Mouse (Mus musculus) midbrain, postnatal 0 days (tissue): ENCODE measurements around the gene Nt5c1a. TPM values are rescaled to one million over a fixed set of nuclear protein-coding genes. Genes with fewer than 3 reads are reported as not detected.

Source experiments
- ATAC-seq: fragments of 200-750 bp; cut with Nextera tagmentation; 2 replicates; pipeline ENCODE4 v1.8.0; 2017; ENCODE audit warnings: moderate number of reproducible peaks, mild to moderate bottlenecking, moderate TSS enrichment, moderate library complexity; ENCODE audit not compliant: low FRiP score
- DNase-seq: peaks from one replicate; pipeline ENCODE4 v3.0.0-alpha.2; 2015; ENCODE audit warnings: low spot score
- H3K27ac ChIP-seq: fragments of 300-500 bp; sonication (generic); 2 replicates; pipeline ENCODE4 v1.5.1; 2014; ENCODE audit warnings: low read depth, mild to moderate bottlenecking, low read length, mixed read lengths
- H3K27me3 ChIP-seq: fragments of 300-500 bp; sonication (generic); 2 replicates; pipeline ENCODE4 v1.6.1; 2014; ENCODE audit warnings: low read length, control low read depth, mixed read lengths; ENCODE audit not compliant: insufficient read depth
- H3K36me3 ChIP-seq: fragments of 300-500 bp; sonication (generic); 2 replicates; pipeline ENCODE4 v1.6.1; 2014; ENCODE audit warnings: low read length, control low read depth, mixed read lengths; ENCODE audit not compliant: insufficient read depth
- H3K4me1 ChIP-seq: fragments of 300-500 bp; sonication (generic); 2 replicates; pipeline ENCODE4 v1.6.1; 2014; ENCODE audit warnings: mild to moderate bottlenecking, control low read depth, antibody characterized with exemption, low read length, mixed read lengths; ENCODE audit not compliant: insufficient read depth
- H3K4me2 ChIP-seq: fragments of 300-500 bp; sonication (generic); 2 replicates; pipeline ENCODE4 v1.6.1; 2014; ENCODE audit warnings: low read depth, mild to moderate bottlenecking, low read length, mixed read lengths; ENCODE audit not compliant: poor library complexity, severe bottlenecking
- H3K4me3 ChIP-seq: fragments of 300-500 bp; sonication (generic); 2 replicates; pipeline ENCODE4 v1.5.1; 2014; ENCODE audit warnings: low read depth, mild to moderate bottlenecking, low read length, moderate library complexity
- H3K9ac ChIP-seq: fragments of 300-500 bp; sonication (generic); replicated peaks from 2 replicates; pipeline ENCODE4 v1.6.1; 2014; ENCODE audit warnings: mild to moderate bottlenecking, low read length, moderate library complexity, mixed read lengths; ENCODE audit not compliant: poor library complexity, severe bottlenecking
- H3K9me3 ChIP-seq: fragments of 300-500 bp; sonication (generic); 2 replicates; pipeline ENCODE4 v1.6.1; 2016; ENCODE audit warnings: low read length, control low read depth
- CTCF ChIP-seq: IDR thresholded peaks from 2 replicates; pipeline ENCODE4 v1.5.1; 2016; ENCODE audit warnings: antibody characterized with exemption, mild to moderate bottlenecking
- WGBS: fragments of 180-500 bp; shearing (Covaris S2); extraction: QIAGEN DNeasy Blood & Tissue Kit; methylation state at CpG from one replicate; pipeline ENCODE4 v1.1.7; 2014; 5-methylcytosine and 5-hydroxymethylcytosine counted together
- polyA plus RNA-seq: library from polyadenylated mRNA; unstranded; fragments of >200 nt; fragmentation: Nextera tagmentation; extraction: Ambion mirVana; gene quantifications from 2 replicates; pipeline ENCODE4 v1.2.1, GENCODE M21; 2015
- total RNA-seq: library from RNA; depleted of rRNA; stranded (reverse); fragments of >200 nt; gene quantifications from 2 replicates; pipeline ENCODE4 v1.2.3, GENCODE M21; 2014

Nt5c1a gene
- total and polyA plus RNA-seq, 2 experiments from 2014 or later, result 0.33 to 1.9 TPM

DNA sequence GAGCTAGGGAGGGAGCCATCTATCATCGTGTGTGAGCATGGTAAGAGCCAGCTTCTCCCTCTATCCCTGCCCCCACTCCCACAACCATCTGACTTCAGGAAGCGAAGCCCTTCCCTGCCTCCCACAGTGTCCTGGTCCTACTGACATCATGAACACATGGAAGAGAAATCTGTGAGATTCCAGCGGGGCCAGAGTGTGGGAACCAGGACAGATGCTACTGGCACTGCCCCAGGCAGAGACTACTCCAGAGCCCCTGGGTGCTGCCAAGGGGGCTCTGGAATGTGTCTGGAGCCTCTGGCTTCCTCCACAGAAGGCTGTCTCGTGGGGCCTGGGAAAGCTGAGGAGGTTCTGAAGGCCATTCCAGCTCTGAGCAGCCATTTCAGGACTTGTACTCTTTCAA is 26.4 kb downstream of the Nt5c1a start:
- no peak for TF ChIP-seq CTCF
- Histone ChIP-seq H3K27me3 (0 out of 2 replicates have a peak, but pooled peaks cover 4% of the 10 kb centered on the region), H3K9ac (no peak overlapping the region), H3K27ac (no peak overlapping the region), H3K4me2 (no peak overlapping the region), H3K9me3 (no peaks in the 10 kb centered on the region), H3K4me3 (no peak overlapping the region), H3K4me1 (no peaks in the 10 kb centered on the region), H3K36me3 (no peaks in the 10 kb centered on the region)
- ATAC-seq (no peak), DNase-seq (peak; percentile 17)
- WGBS, result 53% methylated on average over 4 of the region's 4 CpGs

DNA sequence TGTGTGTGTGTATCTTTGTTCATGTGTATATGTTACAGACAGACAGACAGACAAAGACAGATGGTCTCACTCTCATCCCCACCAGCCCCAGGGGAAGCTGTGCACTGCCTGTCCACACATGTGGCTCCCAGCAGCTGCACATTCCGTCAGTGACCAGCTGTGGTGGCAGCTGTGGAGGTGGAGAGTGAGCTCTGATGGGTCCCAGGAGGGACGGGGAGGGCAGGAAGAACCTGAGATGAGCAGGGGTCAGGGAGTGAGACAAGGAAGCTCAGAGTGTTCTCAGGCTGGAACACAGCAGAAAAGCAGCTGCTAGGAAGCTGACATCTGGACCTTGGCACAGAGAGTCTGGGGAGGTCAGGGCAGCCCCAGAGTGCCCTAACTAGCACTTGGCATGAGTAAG is 27.0 kb downstream of the Nt5c1a start:
- Histone ChIP-seq H3K9me3 (no peaks in the 10 kb centered on the region), H3K27me3 (peaks cover 9% of the 10 kb centered on the region; the same call in 1 of the 2 replicates), H3K36me3 (no peaks in the 10 kb centered on the region), H3K9ac (no peak overlapping the region), H3K4me1 (no peaks in the 10 kb centered on the region), H3K4me2 (no peak overlapping the region), H3K4me3 (no peak overlapping the region), H3K27ac (no peak overlapping the region)
- no peak for TF ChIP-seq CTCF
- 73% methylated on average over 2 of the region's 2 CpGs for WGBS
- no peak for ATAC-seq
- no peak for DNase-seq

DNA sequence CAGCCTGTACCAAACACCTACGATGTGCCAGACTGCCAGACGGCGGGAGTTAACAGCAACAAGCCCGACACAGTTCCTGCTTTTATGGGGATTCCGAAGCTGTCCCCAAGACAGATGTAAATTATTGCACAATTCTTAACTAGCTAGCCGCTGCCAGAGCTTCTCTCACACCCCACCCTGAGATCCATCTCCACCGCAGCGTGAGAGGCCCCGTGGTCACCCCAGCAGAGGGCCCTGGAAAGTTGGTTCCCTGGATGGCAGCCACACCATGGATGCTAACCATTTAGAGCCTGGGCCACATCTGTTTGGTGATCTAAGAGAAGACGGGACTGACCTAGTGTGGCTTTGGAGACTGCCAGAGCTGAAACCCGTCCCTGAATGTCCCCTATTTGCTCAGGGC is 27.9 kb downstream of the Nt5c1a start:
- no peak for TF ChIP-seq CTCF
- ATAC-seq, result no peak
- WGBS, result 86% methylated on average over 11 of the region's 11 CpGs

DNA sequence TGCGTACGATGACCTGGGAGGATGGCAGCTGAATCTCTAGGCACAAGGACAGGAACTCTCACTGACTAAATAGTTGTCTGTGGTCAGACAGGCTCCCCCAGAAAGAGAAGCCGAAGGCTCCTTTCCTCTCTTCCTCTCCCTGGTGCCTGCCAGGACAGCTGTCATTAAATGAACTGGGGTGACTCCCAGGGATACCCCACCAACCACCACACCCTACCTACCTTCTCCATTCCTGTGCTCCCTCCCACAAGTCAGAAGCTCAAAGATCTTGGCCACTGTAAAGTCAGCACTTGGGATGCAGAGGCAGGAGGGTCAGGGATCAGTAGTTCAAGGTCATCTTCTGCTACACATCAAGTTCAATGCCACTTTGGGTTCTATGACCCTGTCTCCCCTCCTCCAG is 31.5 kb downstream of the Nt5c1a start:
- DNase-seq (no peak), ATAC-seq (no peak)
- Histone ChIP-seq H3K36me3 (no peaks in the 10 kb centered on the region), H3K4me3 (no peak overlapping the region), H3K4me2 (no peak overlapping the region), H3K27me3 (peaks cover 16% of the 10 kb centered on the region), H3K27ac (no peak overlapping the region), H3K9me3 (no peaks in the 10 kb centered on the region), H3K4me1 (peaks cover 4% of the 10 kb centered on the region; the same call in 1 of the 2 replicates), H3K9ac (no peak overlapping the region)
- TF ChIP-seq CTCF, result no peak
- 72% methylated on average over 3 of the region's 3 CpGs for WGBS

More for the DNA sequence above, 27.9 kb downstream of the Nt5c1a start:
- no peak overlapping the region for H3K9ac ChIP-seq
- H3K9me3 ChIP-seq, result no peaks in the 10 kb centered on the region
- no peak overlapping the region for H3K27ac ChIP-seq
- H3K36me3 ChIP-seq, result no peaks in the 10 kb centered on the region
- no peak overlapping the region for H3K4me2 ChIP-seq
- peaks cover 12% of the 10 kb centered on the region; the same call in 1 of the 2 replicates for H3K27me3 ChIP-seq
- peaks cover 4% of the 10 kb centered on the region; the same call in 1 of the 2 replicates for H3K4me1 ChIP-seq
- no peak overlapping the region for H3K4me3 ChIP-seq
- DNase-seq, result no peak

DNA sequence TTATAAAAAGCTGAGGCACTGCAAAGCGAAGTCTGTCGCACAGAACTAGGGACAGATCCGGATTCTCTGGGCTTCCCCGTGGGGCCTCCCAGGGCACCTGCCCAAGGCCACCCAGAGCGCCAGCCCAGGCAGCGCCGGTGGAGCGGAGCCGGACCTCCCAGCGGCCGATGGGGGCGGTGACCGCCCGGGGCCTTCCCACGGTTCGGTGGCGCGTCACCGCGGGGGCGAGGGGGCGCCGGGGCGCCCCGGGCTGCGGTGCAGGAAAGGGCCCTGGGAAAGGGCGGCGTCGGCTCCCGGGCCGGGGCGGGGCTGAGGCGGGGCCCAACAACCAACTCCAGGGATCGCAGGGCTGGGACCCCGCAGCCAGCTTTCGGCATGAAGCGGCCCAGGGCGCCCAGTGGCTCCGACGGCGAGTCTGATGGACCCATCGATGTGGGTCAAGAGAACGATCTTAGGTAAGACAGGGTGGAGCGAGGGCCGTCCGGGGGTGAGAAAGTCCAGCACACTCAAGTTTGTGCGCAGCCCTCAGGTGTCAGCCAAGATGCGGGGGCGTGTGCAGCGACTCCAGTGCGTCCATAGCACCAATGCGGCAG is 32.3 kb downstream of the Nt5c1a start, which contains the start of gene Heyl:
TSS of gene Heyl (plus strand) at position 65 of the 593 bp plus-strand sequence.
- Histone ChIP-seq H3K4me2 (peak within 1 kb of the TSS; percentile 44), H3K27me3 (peaks cover 16% of the 10 kb centered on the region), H3K4me3 (peak within 1 kb of the TSS; percentile 34), H3K4me1 (peaks cover 4% of the 10 kb centered on the region; the same call in 1 of the 2 replicates), H3K36me3 (no peaks in the 10 kb centered on the region), H3K9me3 (no peaks in the 10 kb centered on the region), H3K9ac (peak within 1 kb of the TSS; percentile 42; the same call in 1 of the 2 replicates), H3K27ac (no peak within 1 kb of the TSS)
- DNase-seq (no peak), ATAC-seq (no peak)
- TF ChIP-seq CTCF, result no peak
- WGBS, result 3% methylated on average over 45 of the region's 52 CpGs

DNA sequence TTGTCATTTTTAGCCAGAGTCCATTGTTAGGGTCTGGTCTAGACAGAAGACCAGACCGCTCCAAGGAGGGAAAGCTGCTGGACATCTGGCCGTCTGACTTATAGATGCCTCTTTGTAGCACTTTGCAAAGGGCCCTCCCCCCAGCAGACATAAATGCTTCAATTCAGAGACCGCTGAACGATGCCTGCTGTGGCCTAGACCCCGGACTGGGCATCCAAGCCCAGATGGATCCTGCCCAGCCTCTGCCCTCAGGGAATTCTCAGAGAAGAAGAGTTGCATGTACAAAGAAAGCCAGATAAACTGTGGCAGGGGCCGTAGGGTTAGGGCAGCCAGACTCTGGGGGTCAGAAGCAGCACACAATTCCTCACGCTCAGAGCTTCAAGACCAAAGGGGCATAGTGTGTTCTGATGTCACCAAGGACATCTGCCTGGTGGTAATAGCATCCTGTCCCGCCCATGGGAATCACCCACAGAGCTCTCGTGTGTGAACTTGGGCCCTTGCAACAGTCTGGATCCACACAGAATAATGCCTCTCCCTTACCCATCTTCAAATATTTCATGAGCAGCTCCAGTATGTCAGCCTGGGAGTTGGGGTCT is 34.6 kb downstream of the Nt5c1a start:
- DNase-seq, result no peak
- Histone ChIP-seq H3K9ac (no peak overlapping the region), H3K4me2 (no peak overlapping the region), H3K9me3 (no peaks in the 10 kb centered on the region), H3K27me3 (peaks cover 31% of the 10 kb centered on the region), H3K27ac (no peak overlapping the region), H3K4me1 (peaks cover 4% of the 10 kb centered on the region), H3K36me3 (no peaks in the 10 kb centered on the region), H3K4me3 (no peak overlapping the region)
- TF ChIP-seq CTCF, result no peak
- ATAC-seq, result no peak
- WGBS, result 74% methylated on average over 9 of the region's 9 CpGs
